Mouse (Mus musculus): Measurements from ENCODE around the gene Mrs2. TPM values are rescaled to one million over a fixed set of nuclear protein-coding genes. Genes with fewer than 3 reads are reported as not detected.

Gene Mrs2
- 16.6 and 19.5 TPM in 2 replicates for polyA plus RNA-seq (2012; rRNA removed)

- DNase-seq, result peak; percentile 84
- Histone ChIP-seq H3K4me1 (ENCODE audit: control insufficient read depth, insufficient read depth, low read length) (peaks cover 7% of the 10 kb centered on the region), H3K4me3 (replicated peaks; ENCODE audit: extremely low read depth, low read depth, low read length) (peak within 1 kb of the TSS; percentile 82)
- TF ChIP-seq POLR2A (IDR thresholded peaks at IDR 0.05; ENCODE audit: borderline replicate concordance, extremely low read depth, low read depth, low read length) (peak; percentile 95; the same call in 1 of the 2 replicates), CTCF (IDR thresholded peaks at IDR 0.05; ENCODE audit: insufficient read depth, low read length) (no peak)
- WGBS, result under 1% methylated on average over 84 of the region's 84 CpGs
Measured at GRCm38 (mm10) chr13:25019793-25020539, at the start of gene Mrs2. Gene Mrs2, minus strand, starts transcription at chr13:25020379.

DNA sequence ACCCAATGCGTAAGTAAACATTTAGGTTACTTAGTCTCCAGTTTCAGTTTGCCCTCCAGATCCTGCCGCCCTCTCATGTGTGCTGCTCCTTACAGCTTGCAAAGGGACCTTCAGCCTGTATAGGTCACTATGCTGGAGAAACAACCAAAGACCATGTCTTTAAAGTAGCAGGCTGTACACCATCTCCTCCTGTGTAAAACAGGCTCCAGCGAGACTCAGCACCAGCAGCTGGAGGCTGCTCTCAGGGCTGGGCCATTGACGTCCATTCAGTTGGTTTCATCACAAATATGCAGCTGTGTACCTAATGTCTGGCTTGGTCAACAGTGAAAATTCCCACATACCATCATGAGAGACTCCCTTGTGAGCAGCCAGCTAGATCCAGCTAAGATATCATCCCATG, 49.6 kb upstream of the Mrs2 start:
- Histone ChIP-seq H3K4me1 (ENCODE audit: control insufficient read depth, insufficient read depth, low read length) (no peaks in the 10 kb centered on the region), H3K4me3 (replicated peaks; ENCODE audit: extremely low read depth, low read depth, low read length) (no peak overlapping the region)
- no peak for DNase-seq
- TF ChIP-seq POLR2A (IDR thresholded peaks at IDR 0.05; ENCODE audit: borderline replicate concordance, extremely low read depth, low read depth, low read length), result no peak
- TF ChIP-seq CTCF (IDR thresholded peaks at IDR 0.05; ENCODE audit: insufficient read depth, low read length), result no peak
- WGBS, result 69% methylated on average over 4 of the region's 4 CpGs

DNA sequence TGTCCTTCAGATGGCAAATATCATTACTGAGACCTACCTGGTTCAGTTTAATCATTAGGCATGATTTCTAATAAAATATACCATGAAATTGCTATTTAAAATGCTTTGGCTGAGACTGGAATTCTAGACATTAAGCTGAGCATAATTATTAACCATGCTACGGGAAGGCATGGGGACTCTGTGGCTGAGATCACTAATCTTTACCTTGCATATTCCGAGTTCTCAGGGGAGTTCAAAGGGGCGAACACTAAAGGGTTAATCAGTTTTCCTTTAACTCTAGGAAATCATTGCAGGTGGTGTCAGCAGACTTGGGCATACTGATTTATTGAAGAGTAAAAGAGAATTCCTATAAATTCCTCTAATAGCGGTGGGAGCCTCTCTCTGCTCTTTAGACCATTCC, 47.0 kb upstream of the Mrs2 start:
- no peaks in the 10 kb centered on the region for H3K4me1 ChIP-seq (ENCODE audit: control insufficient read depth, insufficient read depth, low read length)
- DNase-seq, result no peak
- 83% methylated on average over 4 of the region's 4 CpGs for WGBS
- TF ChIP-seq POLR2A (IDR thresholded peaks at IDR 0.05; ENCODE audit: borderline replicate concordance, extremely low read depth, low read depth, low read length) (no peak), CTCF (IDR thresholded peaks at IDR 0.05; ENCODE audit: insufficient read depth, low read length) (no peak)
- no peak overlapping the region for H3K4me3 ChIP-seq (replicated peaks; ENCODE audit: extremely low read depth, low read depth, low read length)

DNA sequence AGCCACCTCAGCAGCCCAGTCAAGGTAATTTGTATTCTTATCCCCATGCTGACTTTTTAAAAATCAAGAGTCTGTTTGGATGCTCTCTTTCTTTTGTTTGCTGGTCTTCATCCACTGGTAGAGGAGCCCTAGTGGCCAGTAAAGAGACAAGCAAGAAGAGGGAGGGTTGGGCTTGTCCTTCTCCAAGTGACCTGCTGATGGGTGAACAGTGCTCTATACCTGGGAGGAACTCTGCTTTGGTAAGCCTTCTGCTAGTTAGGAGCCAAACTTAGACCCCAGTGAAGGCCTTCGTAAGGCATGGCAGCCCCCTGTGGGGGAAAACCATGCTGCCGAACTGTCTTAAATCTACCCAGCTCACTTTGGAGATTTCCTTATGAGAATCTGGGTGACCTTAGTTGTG, 46.5 kb upstream of the Mrs2 start:
- TF ChIP-seq POLR2A (IDR thresholded peaks at IDR 0.05; ENCODE audit: borderline replicate concordance, extremely low read depth, low read depth, low read length), result no peak
- no peak for TF ChIP-seq CTCF (IDR thresholded peaks at IDR 0.05; ENCODE audit: insufficient read depth, low read length)
- WGBS, result 97% methylated on average over 2 of the region's 2 CpGs
- H3K4me3 ChIP-seq (replicated peaks; ENCODE audit: extremely low read depth, low read depth, low read length), result no peak overlapping the region
- no peaks in the 10 kb centered on the region for H3K4me1 ChIP-seq (ENCODE audit: control insufficient read depth, insufficient read depth, low read length)
- no peak for DNase-seq

GRCm38 (mm10) chr13:25055873-25056667, 35.9 kb upstream of the Mrs2 start, which contains the start of gene Dcdc2a:
Gene Dcdc2a, plus strand, starts transcription at chr13:25056004.
- no peak for DNase-seq
- TF ChIP-seq CTCF (IDR thresholded peaks at IDR 0.05; ENCODE audit: insufficient read depth, low read length) (no peak), POLR2A (IDR thresholded peaks at IDR 0.05; ENCODE audit: borderline replicate concordance, extremely low read depth, low read depth, low read length) (no peak)
- peak within 1 kb of the TSS; percentile 48 for H3K4me3 ChIP-seq (replicated peaks; ENCODE audit: extremely low read depth, low read depth, low read length)
- WGBS, result 5% methylated on average over 63 of the region's 63 CpGs
- no peaks in the 10 kb centered on the region for H3K4me1 ChIP-seq (ENCODE audit: control insufficient read depth, insufficient read depth, low read length)

- DNase-seq, result peak; percentile 15
- Histone ChIP-seq H3K4me1 (ENCODE audit: control insufficient read depth, insufficient read depth, low read length) (no peaks in the 10 kb centered on the region), H3K4me3 (replicated peaks; ENCODE audit: extremely low read depth, low read depth, low read length) (no peak overlapping the region)
- WGBS, result 1% methylated on average over 35 of the region's 35 CpGs
- TF ChIP-seq CTCF (IDR thresholded peaks at IDR 0.05; ENCODE audit: insufficient read depth, low read length), result no peak
- no peak for TF ChIP-seq POLR2A (IDR thresholded peaks at IDR 0.05; ENCODE audit: borderline replicate concordance, extremely low read depth, low read depth, low read length)
Measured at GRCm38 (mm10) chr13:25055111-25055554, 35.0 kb upstream of the Mrs2 start.

GRCm38 (mm10) chr13:25052671-25053070, 32.5 kb upstream of the Mrs2 start:
- TF ChIP-seq CTCF (IDR thresholded peaks at IDR 0.05; ENCODE audit: insufficient read depth, low read length) (no peak), POLR2A (IDR thresholded peaks at IDR 0.05; ENCODE audit: borderline replicate concordance, extremely low read depth, low read depth, low read length) (no peak)
- DNase-seq, result no peak
- no peaks in the 10 kb centered on the region for H3K4me1 ChIP-seq (ENCODE audit: control insufficient read depth, insufficient read depth, low read length)
- WGBS, result 88% methylated on average over 5 of the region's 5 CpGs
- H3K4me3 ChIP-seq (replicated peaks; ENCODE audit: extremely low read depth, low read depth, low read length), result no peak overlapping the region

DNA sequence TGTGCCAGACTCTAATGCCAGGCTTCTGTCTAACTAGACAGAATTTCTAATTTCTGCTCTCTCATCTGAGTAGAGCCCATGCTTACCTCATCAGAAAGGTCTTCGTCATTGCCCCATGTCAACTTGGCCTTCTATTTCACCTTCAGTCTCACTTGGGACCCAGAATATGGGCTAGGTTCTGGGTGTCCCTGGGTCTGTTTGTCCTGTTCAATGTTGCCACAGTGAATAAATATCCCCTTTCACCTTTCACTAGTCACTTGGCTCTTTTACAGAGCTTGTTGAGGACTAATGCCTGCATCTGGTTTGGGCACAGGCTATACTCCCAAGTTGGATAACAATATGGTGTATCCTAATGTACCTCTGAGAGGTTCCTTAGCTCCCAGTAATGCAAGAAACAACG, 19.3 kb upstream of the Mrs2 start:
- TF ChIP-seq CTCF (IDR thresholded peaks at IDR 0.05; ENCODE audit: insufficient read depth, low read length) (no peak), POLR2A (IDR thresholded peaks at IDR 0.05; ENCODE audit: borderline replicate concordance, extremely low read depth, low read depth, low read length) (no peak)
- Histone ChIP-seq H3K4me3 (replicated peaks; ENCODE audit: extremely low read depth, low read depth, low read length) (no peak overlapping the region), H3K4me1 (ENCODE audit: control insufficient read depth, insufficient read depth, low read length) (no peaks in the 10 kb centered on the region)
- DNase-seq, result no peak
- WGBS, result 72% methylated on average over 2 of the region's 2 CpGs

GRCm38 (mm10) chr13:25027114-25027425, 6.9 kb upstream of the Mrs2 start:
- WGBS, result 81% methylated on average over 3 of the region's 3 CpGs
- TF ChIP-seq POLR2A (IDR thresholded peaks at IDR 0.05; ENCODE audit: borderline replicate concordance, extremely low read depth, low read depth, low read length), result no peak
- H3K4me1 ChIP-seq (ENCODE audit: control insufficient read depth, insufficient read depth, low read length), result no peaks in the 10 kb centered on the region
- DNase-seq, result no peak
- no peak overlapping the region for H3K4me3 ChIP-seq (replicated peaks; ENCODE audit: extremely low read depth, low read depth, low read length)
